Mouse (Mus musculus) adipocyte (in vitro differentiated cells): Measurements from ENCODE around the gene 1700029H14Rik.
A peak's percentile ranks its signal among the peaks of the same experiment; 100 is the strongest.

Source experiments
- DNase-seq: peaks from one replicate; pipeline ENCODE4 v3.0.0-alpha.2; 2016; ENCODE audit warnings: low spot score

1700029H14Rik gene

GRCm38 (mm10) chr8:13562118-13562517, at the start of gene 1700029H14Rik:
Gene 1700029H14Rik, minus strand, starts transcription at chr8:13562461.
- DNase-seq, result no peak

- DNase-seq, result no peak
Measured at GRCm38 (mm10) chr8:13611702-13612101, 49.4 kb upstream of the 1700029H14Rik start.

GRCm38 (mm10) chr8:13609971-13610370, 47.7 kb upstream of the 1700029H14Rik start:
- no peak for DNase-seq

- no peak for DNase-seq
Measured at GRCm38 (mm10) chr8:13608946-13609345, 46.7 kb upstream of the 1700029H14Rik start.

GRCm38 (mm10) chr8:13605920-13606480, 43.7 kb upstream of the 1700029H14Rik start:
- DNase-seq, result no peak

GRCm38 (mm10) chr8:13602621-13603020, 40.4 kb upstream of the 1700029H14Rik start:
- no peak for DNase-seq

GRCm38 (mm10) chr8:13601166-13601565, 38.9 kb upstream of the 1700029H14Rik start:
- DNase-seq, result no peak

DNA sequence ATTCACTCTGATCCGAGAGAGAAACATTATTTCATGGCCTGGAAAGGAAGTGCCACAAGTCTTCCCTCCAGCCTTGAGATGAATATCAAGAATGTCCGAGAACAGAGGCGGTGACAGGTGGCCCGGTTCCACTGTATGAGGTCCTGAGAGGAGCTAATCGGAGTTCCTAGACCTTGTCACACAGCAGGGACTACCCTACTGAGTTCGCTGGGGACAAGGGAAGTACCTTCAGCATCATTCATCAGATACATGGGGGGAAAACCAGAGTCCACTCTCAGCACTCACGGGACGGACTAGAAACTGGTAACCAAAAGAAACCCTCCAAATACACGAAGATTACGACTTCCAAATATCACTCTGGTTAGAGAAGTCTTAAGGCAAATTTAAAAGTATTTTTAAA, 38.5 kb upstream of the 1700029H14Rik start:
- DNase-seq, result no peak

GRCm38 (mm10) chr8:13600204-13600603, 37.9 kb upstream of the 1700029H14Rik start:
- DNase-seq, result no peak

DNA sequence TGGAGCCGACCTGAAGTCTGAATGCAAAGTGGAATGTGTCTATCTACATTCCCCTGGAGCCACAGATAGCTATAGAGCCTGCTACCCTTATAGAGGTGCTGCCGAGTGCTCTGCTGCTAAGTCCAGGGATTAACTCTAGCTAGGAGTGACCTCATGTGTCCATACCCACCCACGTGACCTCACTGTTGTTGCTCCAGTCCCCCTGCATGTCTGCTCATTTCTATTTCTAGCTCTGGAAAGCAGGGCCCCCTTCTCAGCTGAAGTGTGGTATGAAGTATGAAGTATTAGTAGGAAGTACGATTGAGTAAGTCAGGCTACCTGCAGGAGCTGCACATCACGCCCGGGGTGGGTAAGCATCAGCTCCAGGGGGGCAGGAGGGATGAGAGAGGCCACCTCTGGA, 35.5 kb upstream of the 1700029H14Rik start:
- no peak for DNase-seq

GRCm38 (mm10) chr8:13595861-13596260, 33.6 kb upstream of the 1700029H14Rik start:
- DNase-seq, result no peak

DNA sequence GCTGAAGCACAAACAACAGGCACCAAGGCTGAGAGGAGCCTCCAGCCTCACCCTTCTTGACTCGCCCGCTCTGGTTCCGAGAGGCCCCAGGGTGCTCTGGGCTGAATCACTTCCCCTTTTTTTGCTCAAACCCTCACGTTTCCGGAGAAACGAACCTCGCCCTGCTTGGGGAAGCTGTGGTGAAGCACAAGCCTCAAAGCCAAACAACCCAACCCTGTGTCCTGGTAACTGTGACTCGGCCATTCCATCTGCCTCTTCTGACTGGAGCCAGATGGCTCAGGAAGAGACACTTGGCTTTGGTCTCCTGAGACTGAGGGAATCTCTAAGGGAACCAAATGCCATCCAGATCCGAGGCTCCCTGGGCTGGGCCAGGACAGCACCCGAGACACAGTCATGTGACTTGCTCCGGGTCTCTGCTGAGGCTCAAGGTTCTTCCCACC, 32.6 kb upstream of the 1700029H14Rik start:
- DNase-seq, result peak; percentile 53

DNA sequence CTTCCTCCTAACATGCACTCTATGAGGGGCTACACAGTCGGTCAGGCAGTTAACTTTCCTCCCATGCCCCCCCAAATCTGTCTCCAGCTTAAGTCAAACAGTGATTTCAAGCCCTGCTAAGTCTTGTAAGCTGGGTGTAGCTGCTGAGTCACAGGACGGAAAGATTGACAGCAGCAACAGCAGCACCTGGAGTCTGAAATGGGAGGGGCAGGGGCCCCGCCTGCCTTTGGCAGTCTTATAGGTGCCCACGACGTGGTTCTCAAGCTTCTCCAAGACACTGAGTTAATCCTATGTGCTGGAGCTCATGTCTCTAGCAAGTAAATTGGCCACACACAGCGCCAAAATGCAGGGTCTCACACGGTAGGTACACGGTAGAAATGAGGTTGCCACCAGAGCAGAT, 31.1 kb upstream of the 1700029H14Rik start:
- DNase-seq, result no peak

DNA sequence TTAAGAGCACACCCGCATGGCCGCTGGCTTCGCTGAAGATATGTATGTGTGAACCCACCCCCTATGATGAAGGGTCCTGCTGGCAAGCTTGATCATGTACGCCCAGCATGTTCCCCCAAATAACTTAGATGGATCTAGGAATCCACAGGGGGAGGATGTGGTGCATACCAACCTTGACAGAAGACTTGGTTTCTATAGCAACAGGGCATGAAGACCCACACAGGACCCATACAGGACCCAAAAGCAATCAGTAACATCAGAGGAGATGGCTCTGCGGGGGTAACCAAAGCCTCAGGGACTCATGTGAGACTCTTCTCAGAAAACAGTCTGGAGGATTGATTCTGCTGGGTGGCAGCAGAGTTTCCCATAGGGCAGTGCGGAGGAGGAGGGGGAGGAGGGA, 29.0 kb upstream of the 1700029H14Rik start:
- no peak for DNase-seq

DNA sequence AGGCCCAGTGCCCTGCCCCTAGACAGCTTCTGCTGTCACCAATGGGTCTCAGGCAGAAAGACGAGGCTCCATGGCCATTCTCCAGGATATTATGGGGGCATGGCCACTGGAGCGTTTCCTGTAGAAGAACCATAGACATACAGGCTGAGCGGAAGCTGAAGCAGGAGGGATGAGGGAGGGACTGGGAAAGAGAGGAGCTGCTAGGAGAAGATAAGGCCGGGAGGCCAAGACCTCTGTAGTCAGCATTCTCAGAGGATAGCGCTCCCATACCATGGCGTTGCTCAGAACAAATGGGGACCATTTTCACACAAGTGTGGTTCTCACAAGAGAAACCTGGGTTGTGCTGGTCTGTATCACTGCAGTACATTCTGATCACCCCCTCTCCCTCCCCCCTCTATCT, 26.8 kb upstream of the 1700029H14Rik start:
- DNase-seq, result no peak

- DNase-seq, result no peak
Measured at GRCm38 (mm10) chr8:13584652-13585051, 22.4 kb upstream of the 1700029H14Rik start.

DNA sequence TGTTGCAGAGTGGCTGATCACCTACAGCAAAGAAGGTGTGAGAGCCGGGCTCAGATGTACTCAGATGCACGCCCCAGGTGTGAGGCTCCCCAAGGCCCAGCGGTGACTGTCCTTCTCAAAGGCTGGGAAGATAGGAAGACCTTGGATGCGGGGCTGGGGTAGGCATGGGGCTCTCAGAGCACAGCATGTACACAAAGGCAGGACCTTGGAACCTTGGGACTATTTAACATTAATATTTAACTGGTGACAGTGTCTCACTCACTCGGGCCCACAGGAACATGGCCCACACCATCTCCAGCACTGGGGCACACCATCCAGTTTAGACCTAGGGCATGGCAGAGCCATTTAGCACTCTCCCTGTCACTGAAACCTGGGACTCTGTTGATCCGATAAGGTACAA, 15.6 kb upstream of the 1700029H14Rik start:
- DNase-seq, result no peak

DNA sequence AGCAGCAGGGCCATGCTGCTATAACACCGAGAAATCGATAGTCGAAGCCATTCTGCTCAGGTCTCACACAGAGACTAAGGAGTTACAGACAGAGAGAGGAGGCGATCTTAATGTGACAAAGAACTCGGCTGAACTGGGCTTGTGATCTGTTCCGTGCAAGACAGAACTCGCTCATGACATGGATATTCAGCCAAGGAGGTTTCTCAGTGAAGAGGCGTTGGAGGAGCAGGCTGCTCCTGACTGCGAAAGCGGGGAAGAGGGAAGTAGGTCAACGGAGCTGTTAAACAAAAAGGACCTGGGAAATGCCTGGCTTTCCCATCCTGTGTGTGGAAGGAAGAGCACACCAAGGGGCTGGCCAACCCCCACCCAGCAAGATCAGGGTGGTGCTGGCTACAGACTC, 9.7 kb upstream of the 1700029H14Rik start:
- DNase-seq, result peak; percentile 93

GRCm38 (mm10) chr8:13557526-13557925, 4.7 kb downstream of the 1700029H14Rik start:
- DNase-seq, result no peak

- DNase-seq, result no peak
Measured at GRCm38 (mm10) chr8:13551574-13551830, 10.8 kb downstream of the 1700029H14Rik start.

DNA sequence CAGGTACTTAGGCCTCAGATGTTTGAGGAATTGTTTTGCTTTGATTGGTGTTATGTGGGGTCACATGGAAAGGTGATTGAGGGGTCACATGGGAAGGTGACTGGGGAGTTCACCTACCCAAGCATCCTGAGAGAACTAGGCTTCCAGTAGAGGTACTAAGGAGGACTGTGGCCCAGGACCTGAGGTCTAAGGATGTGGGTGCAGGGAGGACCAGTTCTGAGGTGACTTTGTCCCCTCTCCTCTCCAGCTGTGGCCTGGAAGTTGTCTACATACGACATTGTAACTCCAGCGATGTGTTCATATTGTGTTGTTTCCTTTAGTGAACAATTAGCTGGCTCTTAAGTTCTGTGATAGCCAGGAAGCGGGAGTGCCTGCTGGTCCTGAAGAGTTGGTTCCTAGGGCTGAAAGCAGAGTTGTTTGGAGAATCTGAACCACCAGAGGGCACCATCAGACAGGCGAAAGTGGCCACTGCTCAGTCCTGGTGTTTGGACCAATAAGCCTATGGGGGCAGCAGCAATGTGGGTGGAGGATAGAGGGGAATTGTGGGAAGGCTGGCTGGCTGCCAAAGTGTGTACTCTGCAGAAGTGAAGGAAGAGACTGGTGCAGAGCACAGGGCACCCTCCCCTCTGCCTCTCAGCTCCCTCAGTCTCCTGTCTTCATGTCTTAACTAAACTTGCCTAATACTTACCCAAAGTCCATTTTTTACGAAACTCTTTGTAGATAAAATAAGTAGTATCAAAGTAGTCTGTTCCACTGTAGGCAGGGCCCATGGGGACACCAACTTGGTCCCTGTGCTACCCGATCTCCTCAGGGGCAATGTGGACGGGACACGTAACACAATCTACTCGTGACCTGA, 11.3 kb downstream of the 1700029H14Rik start:
- peak; percentile 98 for DNase-seq

DNA sequence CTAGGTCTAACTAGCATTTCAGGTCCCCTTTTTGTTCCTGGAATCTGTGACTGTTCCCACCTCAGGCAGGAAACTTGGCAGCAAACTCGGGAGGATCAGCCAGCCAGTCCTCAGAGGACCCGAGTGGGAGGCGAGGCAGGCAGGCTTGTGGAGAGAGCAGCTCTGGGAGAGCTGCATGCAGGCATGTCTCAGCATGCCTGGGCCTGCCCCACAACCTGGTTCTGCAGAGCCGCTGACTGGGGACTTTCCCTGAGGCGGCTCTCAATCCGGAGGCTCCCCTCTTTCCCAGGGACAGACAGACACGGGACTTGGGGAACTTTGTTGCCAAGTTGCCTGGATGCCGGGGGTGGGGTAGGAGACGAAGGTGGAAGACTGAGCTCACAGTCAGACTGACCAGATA, 13.4 kb downstream of the 1700029H14Rik start:
- DNase-seq, result peak; percentile 79

DNA sequence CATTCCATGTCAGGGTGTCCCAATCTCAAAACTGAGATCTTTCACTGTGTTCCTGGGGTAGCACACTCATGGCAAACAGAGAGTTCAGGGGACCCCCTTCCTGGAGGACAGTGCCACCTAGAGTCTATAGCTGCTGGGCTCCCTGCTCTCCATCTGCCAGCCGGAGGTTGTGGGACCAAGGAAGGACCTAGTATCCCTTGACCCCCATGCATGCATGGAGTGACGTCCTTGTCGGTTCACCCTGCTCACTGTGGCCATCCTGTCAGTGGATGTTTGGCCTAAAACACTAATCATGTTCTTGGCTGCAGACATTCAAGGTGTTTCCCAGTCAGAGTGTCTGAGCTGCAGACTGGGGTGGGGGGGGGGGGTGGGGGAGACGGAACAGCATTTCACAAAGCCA, 14.0 kb downstream of the 1700029H14Rik start:
- peak; percentile 76 for DNase-seq

DNA sequence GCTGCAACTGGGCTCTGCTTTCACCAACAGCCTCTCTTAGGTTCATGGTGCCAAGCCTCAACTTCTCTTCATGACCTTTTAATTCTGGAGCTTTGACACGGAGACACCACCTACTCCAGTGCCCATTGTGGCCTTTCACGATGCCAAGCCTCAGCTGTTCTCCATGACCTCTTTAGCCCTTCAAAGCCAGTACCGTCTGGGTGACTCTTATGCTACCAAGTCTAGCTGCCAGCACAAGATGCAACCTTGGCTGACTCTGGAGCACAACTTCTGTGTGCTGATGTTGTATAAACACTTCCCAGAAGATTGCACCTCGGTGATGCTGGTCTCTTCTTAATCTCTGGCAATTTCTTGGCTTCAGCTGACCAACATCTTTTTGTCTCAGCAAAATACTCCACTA, 15.8 kb downstream of the 1700029H14Rik start:
- peak; percentile 71 for DNase-seq
